Mouse (Mus musculus): ENCODE measurements around the gene Sytl2. TPM values are rescaled to one million over a fixed set of nuclear protein-coding genes. Genes with fewer than 3 reads are reported as not detected.

Sytl2 gene
- total and polyA plus RNA-seq, 3 experiments, result 0.85 TPM; not detected in 2

DNA sequence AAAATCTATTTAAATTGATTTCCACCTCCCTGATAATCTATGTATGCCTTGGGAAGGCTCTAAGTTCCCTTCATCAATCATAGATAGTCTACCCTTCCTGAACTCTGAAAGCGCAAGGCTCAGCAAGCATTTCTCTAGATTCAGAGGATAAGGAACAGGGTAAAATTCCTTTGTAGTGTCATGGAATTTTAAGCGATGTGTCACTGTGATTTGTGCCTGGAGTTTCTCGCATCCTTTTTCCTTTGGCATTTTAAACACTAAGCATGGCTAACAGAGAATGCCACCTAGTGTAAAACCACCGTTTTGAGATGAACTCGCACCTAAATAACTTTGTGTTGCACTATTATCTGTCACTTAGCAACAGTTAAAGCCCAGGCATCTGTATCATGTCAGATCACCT, 93.9 kb downstream of the Sytl2 start:
- TF ChIP-seq ZMIZ1 (IDR thresholded peaks at IDR 0.05; ENCODE audit: low read depth, low read length) (no peak), POLR2A (IDR thresholded peaks at IDR 0.05; ENCODE audit: low read depth, low read length) (no peak), UBTF (IDR thresholded peaks at IDR 0.05; ENCODE audit: low read depth, low read length) (no peak), ELF1 (IDR thresholded peaks at IDR 0.05; ENCODE audit: low read depth, low read length) (no peak), ZNF384 (IDR thresholded peaks at IDR 0.05; ENCODE audit: low read depth, low read length) (no peak), TBP (conservative IDR thresholded peaks at IDR 0.05; ENCODE audit: low read depth, low read length) (no peak), CHD1 (IDR thresholded peaks at IDR 0.05; ENCODE audit: low read depth, low read length) (no peak), EP300 (IDR thresholded peaks at IDR 0.05; ENCODE audit: low read length) (no peak), MEF2A (IDR thresholded peaks at IDR 0.05; ENCODE audit: borderline replicate concordance, low read depth, low read length) (no peak), KAT2A (IDR thresholded peaks at IDR 0.05; ENCODE audit: insufficient replicate concordance, low read length) (no peak), ZKSCAN1 (IDR thresholded peaks at IDR 0.05; ENCODE audit: borderline replicate concordance, low read depth, low read length) (no peak), MAFK (IDR thresholded peaks at IDR 0.05; ENCODE audit: insufficient replicate concordance, low read length) (no peak), ETS1 (conservative IDR thresholded peaks at IDR 0.05; ENCODE audit: low read depth, low read length) (no peak), HCFC1 (IDR thresholded peaks at IDR 0.05; ENCODE audit: low read depth, low read length) (no peak), SMC3 (IDR thresholded peaks at IDR 0.05; ENCODE audit: low read depth, low read length) (no peak), USF1 (IDR thresholded peaks at IDR 0.05; ENCODE audit: low read depth, low read length) (no peak), RCOR1 (conservative IDR thresholded peaks at IDR 0.05; ENCODE audit: low read depth, low read length) (no peak), CHD2 (IDR thresholded peaks at IDR 0.05; ENCODE audit: low read length) (no peak), GABPA (IDR thresholded peaks at IDR 0.05; ENCODE audit: insufficient replicate concordance, low read depth, low read length) (no peak), BHLHE40 (IDR thresholded peaks at IDR 0.05; ENCODE audit: low read depth, low read length) (no peak)
- Histone ChIP-seq H3K79me2 (replicated peaks; ENCODE audit: control insufficient read depth, extremely low read depth, insufficient read depth, poor library complexity, severe bottlenecking) (no peaks in the 10 kb centered on the region), H3K4me2 (ENCODE audit: insufficient read depth, low read depth, poor library complexity, severe bottlenecking) (peak overlapping the region; percentile 71), H3K4me1 (ENCODE audit: control insufficient read depth in 1 of 2, insufficient read depth in 2 of 2) (no peaks in the 10 kb centered on the region; a peak in 1 of 4 replicates), H3K4me3 (replicated peaks in 1 of 3; ENCODE audit: low read depth in 2 of 3, low read length in 2 of 3, poor library complexity in 1 of 3) (peak overlapping the region in 1 of 3 experiments; percentile 1), H3K27ac (ENCODE audit: insufficient read depth, low read depth) (no peak overlapping the region), H3K27me3 (replicated peaks) (no peaks in the 10 kb centered on the region), H3K36me3 (replicated peaks in 1 of 2; ENCODE audit: control insufficient read depth in 1 of 2, insufficient read depth in 1 of 2, low read length in 1 of 2) (no peaks in the 10 kb centered on the region), H3K9ac (ENCODE audit: insufficient read depth, low read depth) (no peak overlapping the region), H3K9me3 (replicated peaks; ENCODE audit: low read length) (no peaks in the 10 kb centered on the region)
- no peak for DNase-seq (ENCODE audit: extremely low read depth)
- dilution Hi-C loops (cut with MboI; ENCODE audit: extremely low pct_ligation_motif_present, extremely low pct_unique_long_range_greater_than_20kb, low sequenced_read_pairs), result no loop called here
- in situ Hi-C loops (cut with MboI; ENCODE audit: low pct_ligation_motif_present, low pct_unique_long_range_greater_than_20kb, low sequenced_read_pairs), result no loop called here

DNA sequence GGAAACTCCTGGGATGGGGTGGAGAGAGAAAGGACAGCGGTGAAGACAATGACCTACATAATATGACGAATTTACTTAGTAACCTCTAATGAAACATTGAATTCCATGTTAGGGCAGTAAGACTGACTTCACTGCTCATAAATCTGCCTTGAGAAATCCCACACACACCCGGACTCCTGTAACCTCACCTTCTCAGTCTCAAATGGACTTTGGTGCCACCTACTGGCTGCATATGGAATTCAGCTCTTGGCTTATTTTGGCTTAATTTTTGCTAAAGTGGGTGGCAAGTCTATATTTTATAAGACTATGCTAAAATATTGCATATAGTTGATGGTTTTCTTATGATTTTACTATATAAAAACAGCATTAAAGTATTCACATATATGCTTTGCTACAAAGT, 107.9 kb downstream of the Sytl2 start:
- Histone ChIP-seq H3K9me3 (replicated peaks; ENCODE audit: low read length) (no peaks in the 10 kb centered on the region), H3K36me3 (replicated peaks in 1 of 2; ENCODE audit: control insufficient read depth in 1 of 2, insufficient read depth in 1 of 2, low read length in 1 of 2) (no peaks in the 10 kb centered on the region), H3K4me3 (replicated peaks in 1 of 3; ENCODE audit: low read depth in 2 of 3, low read length in 2 of 3, poor library complexity in 1 of 3) (no peak overlapping the region), H3K79me2 (replicated peaks; ENCODE audit: control insufficient read depth, extremely low read depth, insufficient read depth, poor library complexity, severe bottlenecking) (no peaks in the 10 kb centered on the region), H3K9ac (ENCODE audit: insufficient read depth, low read depth) (no peak overlapping the region), H3K4me2 (ENCODE audit: insufficient read depth, low read depth, poor library complexity, severe bottlenecking) (no peak overlapping the region), H3K27me3 (replicated peaks) (no peaks in the 10 kb centered on the region), H3K4me1 (ENCODE audit: control insufficient read depth in 1 of 2, insufficient read depth in 2 of 2) (no peaks in the 10 kb centered on the region), H3K27ac (ENCODE audit: insufficient read depth, low read depth) (no peak overlapping the region)
- dilution Hi-C loops (cut with MboI; ENCODE audit: extremely low pct_ligation_motif_present, extremely low pct_unique_long_range_greater_than_20kb, low sequenced_read_pairs) (no loop called here), in situ Hi-C loops (cut with MboI; ENCODE audit: low pct_ligation_motif_present, low pct_unique_long_range_greater_than_20kb, low sequenced_read_pairs) (loop anchor here (10.0 kb wide), 1 partner anchor 125 kb away; no protein-coding TSS in a partner anchor)
- DNase-seq (ENCODE audit: extremely low read depth), result peak; percentile 69
- no peak for TF ChIP-seq ZMIZ1 (IDR thresholded peaks at IDR 0.05; ENCODE audit: low read depth, low read length)
- TF ChIP-seq ETS1 (conservative IDR thresholded peaks at IDR 0.05; ENCODE audit: low read depth, low read length), result no peak
- no peak for TF ChIP-seq MXI1 (IDR thresholded peaks at IDR 0.05; ENCODE audit: low read depth, low read length)
- no peak for TF ChIP-seq POLR2AphosphoS2 (IDR thresholded peaks at IDR 0.05; ENCODE audit: low read depth, low read length)
- TF ChIP-seq EP300 (IDR thresholded peaks at IDR 0.05; ENCODE audit: low read length), result 0 out of 2 replicates have a peak, but pooled peaks have one; percentile 10
- no peak for TF ChIP-seq CHD1 (IDR thresholded peaks at IDR 0.05; ENCODE audit: low read depth, low read length)
- no peak for TF ChIP-seq RCOR1 (conservative IDR thresholded peaks at IDR 0.05; ENCODE audit: low read depth, low read length)
- TF ChIP-seq ZKSCAN1 (IDR thresholded peaks at IDR 0.05; ENCODE audit: borderline replicate concordance, low read depth, low read length), result no peak
- TF ChIP-seq GABPA (IDR thresholded peaks at IDR 0.05; ENCODE audit: insufficient replicate concordance, low read depth, low read length), result no peak
- TF ChIP-seq CTCF (conservative IDR thresholded peaks at IDR 0.05 in 1 of 2, IDR thresholded peaks at IDR 0.05 in 1 of 2; ENCODE audit: low read depth in 2 of 2, low read length in 2 of 2), result peak; percentile 64 to 96
- TF ChIP-seq ZNF384 (IDR thresholded peaks at IDR 0.05; ENCODE audit: low read depth, low read length), result peak; percentile 24; the same call in 1 of the 2 replicates
- no peak for TF ChIP-seq PAX5 (IDR thresholded peaks at IDR 0.05; ENCODE audit: low read length)
- TF ChIP-seq JUN (IDR thresholded peaks at IDR 0.05; ENCODE audit: insufficient read depth, low read depth, low read length), result peak; percentile 21; the same call in 1 of the 2 replicates
- no peak for TF ChIP-seq MEF2A (IDR thresholded peaks at IDR 0.05; ENCODE audit: borderline replicate concordance, low read depth, low read length)
- TF ChIP-seq HCFC1 (IDR thresholded peaks at IDR 0.05; ENCODE audit: low read depth, low read length), result no peak
- TF ChIP-seq E2F4 (IDR thresholded peaks at IDR 0.05; ENCODE audit: insufficient replicate concordance, low read depth, low read length), result no peak
- TF ChIP-seq JUND (conservative IDR thresholded peaks at IDR 0.05; ENCODE audit: low read depth, low read length), result peak; percentile 44; the same call in 1 of the 2 replicates
- no peak for TF ChIP-seq MAFK (IDR thresholded peaks at IDR 0.05; ENCODE audit: insufficient replicate concordance, low read length)
- 0 out of 2 replicates have a peak, but pooled peaks have one; percentile 32 for TF ChIP-seq BHLHE40 (IDR thresholded peaks at IDR 0.05; ENCODE audit: low read depth, low read length)
- TF ChIP-seq KAT2A (IDR thresholded peaks at IDR 0.05; ENCODE audit: insufficient replicate concordance, low read length), result no peak
- peak; percentile 63; the same call in 1 of the 2 replicates for TF ChIP-seq NELFE (IDR thresholded peaks at IDR 0.05; ENCODE audit: low read depth, low read length)
- TF ChIP-seq SMC3 (IDR thresholded peaks at IDR 0.05; ENCODE audit: low read depth, low read length), result peak; percentile 90
- no peak; the same call in none of the 2 replicates for TF ChIP-seq RAD21 (IDR thresholded peaks at IDR 0.05; ENCODE audit: low read depth, low read length)
- TF ChIP-seq USF2 (conservative IDR thresholded peaks at IDR 0.05; ENCODE audit: low read depth, low read length), result no peak
